Mouse (Mus musculus): Measurements from ENCODE around the gene Popdc2. TPM values are rescaled to one million over a fixed set of nuclear protein-coding genes. Genes with fewer than 3 reads are reported as not detected.

Gene Popdc2
- polyA plus RNA-seq, 1 experiment from 2014 or later, result 0.71 TPM

GRCm38 (mm10) chr16:38389284-38389893, 27.4 kb downstream of the Popdc2 start:
- no peaks in the 10 kb centered on the region for H3K4me1 ChIP-seq (ENCODE audit: control insufficient read depth, insufficient read depth, low read length)
- H3K27ac ChIP-seq (ENCODE audit: low read depth, low read length), result no peak overlapping the region
- H3K9ac ChIP-seq (replicated peaks; ENCODE audit: low read depth, low read length), result no peak overlapping the region
- no peaks in the 10 kb centered on the region for H3K27me3 ChIP-seq (ENCODE audit: control insufficient read depth, insufficient read depth, low read length)
- ATAC-seq (ENCODE audit: low read depth), result no peak
- H3K4me2 ChIP-seq (ENCODE audit: low read depth, low read length), result no peak overlapping the region
- no peaks in the 10 kb centered on the region for H3K36me3 ChIP-seq (ENCODE audit: control insufficient read depth, insufficient read depth, low read length)
- 76% methylated on average over 8 of the region's 8 CpGs for WGBS
- H3K4me3 ChIP-seq (ENCODE audit: low read depth, low read length), result no peak overlapping the region
- no peaks in the 10 kb centered on the region for H3K9me3 ChIP-seq (ENCODE audit: control insufficient read depth, low read length)

- no peak for ATAC-seq (ENCODE audit: low read depth)
- H3K4me3 ChIP-seq (ENCODE audit: low read depth, low read length), result no peak overlapping the region
- no peak overlapping the region for H3K27ac ChIP-seq (ENCODE audit: low read depth, low read length)
- H3K36me3 ChIP-seq (ENCODE audit: control insufficient read depth, insufficient read depth, low read length), result no peaks in the 10 kb centered on the region
- no peaks in the 10 kb centered on the region for H3K4me1 ChIP-seq (ENCODE audit: control insufficient read depth, insufficient read depth, low read length)
- H3K4me2 ChIP-seq (ENCODE audit: low read depth, low read length), result no peak overlapping the region
- WGBS, result 95% methylated on average over 7 of the region's 7 CpGs
- no peaks in the 10 kb centered on the region for H3K9me3 ChIP-seq (ENCODE audit: control insufficient read depth, low read length)
- no peaks in the 10 kb centered on the region for H3K27me3 ChIP-seq (ENCODE audit: control insufficient read depth, insufficient read depth, low read length)
- H3K9ac ChIP-seq (replicated peaks; ENCODE audit: low read depth, low read length), result no peak overlapping the region
These were observed 28.3 kb downstream of the Popdc2 start for GRCm38 (mm10) chr16:38390322-38390721.

- Histone ChIP-seq H3K36me3 (ENCODE audit: control insufficient read depth, insufficient read depth, low read length) (no peaks in the 10 kb centered on the region), H3K27me3 (ENCODE audit: control insufficient read depth, insufficient read depth, low read length) (no peaks in the 10 kb centered on the region), H3K9ac (replicated peaks; ENCODE audit: low read depth, low read length) (no peak overlapping the region), H3K27ac (ENCODE audit: low read depth, low read length) (no peak overlapping the region), H3K4me2 (ENCODE audit: low read depth, low read length) (no peak overlapping the region), H3K4me3 (ENCODE audit: low read depth, low read length) (no peak overlapping the region), H3K4me1 (ENCODE audit: control insufficient read depth, insufficient read depth, low read length) (no peaks in the 10 kb centered on the region), H3K9me3 (ENCODE audit: control insufficient read depth, low read length) (no peaks in the 10 kb centered on the region)
- WGBS, result 77% methylated on average over 23 of the region's 23 CpGs
- no peak for ATAC-seq (ENCODE audit: low read depth)
These were observed 30.3 kb downstream of the Popdc2 start for GRCm38 (mm10) chr16:38392126-38392894.

GRCm38 (mm10) chr16:38394191-38394618, 32.2 kb downstream of the Popdc2 start:
- Histone ChIP-seq H3K27me3 (ENCODE audit: control insufficient read depth, insufficient read depth, low read length) (no peaks in the 10 kb centered on the region), H3K4me1 (ENCODE audit: control insufficient read depth, insufficient read depth, low read length) (no peaks in the 10 kb centered on the region), H3K36me3 (ENCODE audit: control insufficient read depth, insufficient read depth, low read length) (no peaks in the 10 kb centered on the region), H3K9me3 (ENCODE audit: control insufficient read depth, low read length) (no peaks in the 10 kb centered on the region), H3K9ac (replicated peaks; ENCODE audit: low read depth, low read length) (no peak overlapping the region), H3K4me3 (ENCODE audit: low read depth, low read length) (no peak overlapping the region), H3K4me2 (ENCODE audit: low read depth, low read length) (no peak overlapping the region), H3K27ac (ENCODE audit: low read depth, low read length) (no peak overlapping the region)
- no peak for ATAC-seq (ENCODE audit: low read depth)
- 91% methylated on average over 8 of the region's 8 CpGs for WGBS

- no peak for ATAC-seq (ENCODE audit: low read depth)
- no peaks in the 10 kb centered on the region for H3K36me3 ChIP-seq (ENCODE audit: control insufficient read depth, insufficient read depth, low read length)
- no peaks in the 10 kb centered on the region for H3K27me3 ChIP-seq (ENCODE audit: control insufficient read depth, insufficient read depth, low read length)
- H3K4me2 ChIP-seq (ENCODE audit: low read depth, low read length), result no peak overlapping the region
- H3K4me3 ChIP-seq (ENCODE audit: low read depth, low read length), result no peak overlapping the region
- H3K4me1 ChIP-seq (ENCODE audit: control insufficient read depth, insufficient read depth, low read length), result peaks cover 8% of the 10 kb centered on the region; the same call in 1 of the 2 replicates
- no peak overlapping the region for H3K27ac ChIP-seq (ENCODE audit: low read depth, low read length)
- no peaks in the 10 kb centered on the region for H3K9me3 ChIP-seq (ENCODE audit: control insufficient read depth, low read length)
- WGBS, result 74% methylated on average over 6 of the region's 6 CpGs
- H3K9ac ChIP-seq (replicated peaks; ENCODE audit: low read depth, low read length), result no peak overlapping the region
These were observed 33.2 kb downstream of the Popdc2 start for GRCm38 (mm10) chr16:38395060-38395730.

GRCm38 (mm10) chr16:38396155-38396554, 34.1 kb downstream of the Popdc2 start:
- H3K4me1 ChIP-seq (ENCODE audit: control insufficient read depth, insufficient read depth, low read length), result peaks cover 11% of the 10 kb centered on the region; the same call in 1 of the 2 replicates
- H3K27ac ChIP-seq (ENCODE audit: low read depth, low read length), result no peak overlapping the region
- no peak overlapping the region for H3K4me3 ChIP-seq (ENCODE audit: low read depth, low read length)
- H3K27me3 ChIP-seq (ENCODE audit: control insufficient read depth, insufficient read depth, low read length), result no peaks in the 10 kb centered on the region
- WGBS, result 62% methylated on average over 13 of the region's 13 CpGs
- H3K4me2 ChIP-seq (ENCODE audit: low read depth, low read length), result no peak overlapping the region
- no peaks in the 10 kb centered on the region for H3K9me3 ChIP-seq (ENCODE audit: control insufficient read depth, low read length)
- no peak for ATAC-seq (ENCODE audit: low read depth)
- no peak overlapping the region for H3K9ac ChIP-seq (replicated peaks; ENCODE audit: low read depth, low read length)
- no peaks in the 10 kb centered on the region for H3K36me3 ChIP-seq (ENCODE audit: control insufficient read depth, insufficient read depth, low read length)

GRCm38 (mm10) chr16:38398266-38398665, 36.3 kb downstream of the Popdc2 start:
- ATAC-seq (ENCODE audit: low read depth), result no peak
- no peak overlapping the region for H3K27ac ChIP-seq (ENCODE audit: low read depth, low read length)
- H3K4me2 ChIP-seq (ENCODE audit: low read depth, low read length), result no peak overlapping the region
- H3K9me3 ChIP-seq (ENCODE audit: control insufficient read depth, low read length), result no peaks in the 10 kb centered on the region
- peaks cover 11% of the 10 kb centered on the region; the same call in 1 of the 2 replicates for H3K4me1 ChIP-seq (ENCODE audit: control insufficient read depth, insufficient read depth, low read length)
- H3K27me3 ChIP-seq (ENCODE audit: control insufficient read depth, insufficient read depth, low read length), result no peaks in the 10 kb centered on the region
- no peaks in the 10 kb centered on the region for H3K36me3 ChIP-seq (ENCODE audit: control insufficient read depth, insufficient read depth, low read length)
- no peak overlapping the region for H3K9ac ChIP-seq (replicated peaks; ENCODE audit: low read depth, low read length)
- 94% methylated on average over 6 of the region's 6 CpGs for WGBS
- no peak overlapping the region for H3K4me3 ChIP-seq (ENCODE audit: low read depth, low read length)

- H3K4me2 ChIP-seq (ENCODE audit: low read depth, low read length), result peak overlapping the region; percentile 45
- 80% methylated on average over 3 of the region's 3 CpGs for whole genome bisulfite sequencing
- H3K27ac ChIP-seq (ENCODE audit: low read depth, low read length), result peak overlapping the region; percentile 76
- no peak; the same call in 1 of the 2 replicates for ATAC-seq (ENCODE audit: low read depth)
- H3K4me3 ChIP-seq (ENCODE audit: low read depth, low read length), result no peak overlapping the region
- H3K9ac ChIP-seq (replicated peaks; ENCODE audit: low read depth, low read length), result no peak overlapping the region
- no peaks in the 10 kb centered on the region for H3K9me3 ChIP-seq (ENCODE audit: control insufficient read depth, low read length)
- H3K36me3 ChIP-seq (ENCODE audit: control insufficient read depth, insufficient read depth, low read length), result no peaks in the 10 kb centered on the region
- peaks cover 11% of the 10 kb centered on the region; the same call in 1 of the 2 replicates for H3K4me1 ChIP-seq (ENCODE audit: control insufficient read depth, insufficient read depth, low read length)
- no peaks in the 10 kb centered on the region for H3K27me3 ChIP-seq (ENCODE audit: control insufficient read depth, insufficient read depth, low read length)
These were observed 37.1 kb downstream of the Popdc2 start for GRCm38 (mm10) chr16:38399076-38399475.
